Mouse (Mus musculus) forebrain, embryonic 13.5 days (tissue): Measurements from ENCODE around the gene Tomm22. TPM values are rescaled to one million over a fixed set of nuclear protein-coding genes. Genes with fewer than 3 reads are reported as not detected.

Experiments
- ATAC-seq: fragments of 200-750 bp; cut with Nextera tagmentation; 2 replicates; pipeline ENCODE4 v1.8.0; 2017
- H3K27ac ChIP-seq: fragments of 300-500 bp; sonication (generic); 2 replicates; pipeline ENCODE4 v1.5.1; 2015; ENCODE audit warnings: inconsistent platforms, mild to moderate bottlenecking, moderate library complexity
- H3K27me3 ChIP-seq: fragments of 300-500 bp; sonication (generic); 2 replicates; pipeline ENCODE4 v1.6.1; 2015; ENCODE audit warnings: mild to moderate bottlenecking, inconsistent platforms
- H3K36me3 ChIP-seq: fragments of 300-500 bp; sonication (generic); 2 replicates; pipeline ENCODE4 v1.6.1; 2015; ENCODE audit warnings: mild to moderate bottlenecking, inconsistent platforms; ENCODE audit not compliant: poor library complexity, severe bottlenecking
- H3K4me1 ChIP-seq: fragments of 300-500 bp; sonication (generic); 2 replicates; pipeline ENCODE4 v1.6.1; 2015; ENCODE audit warnings: inconsistent platforms
- H3K4me2 ChIP-seq: fragments of 300-500 bp; sonication (generic); 2 replicates; pipeline ENCODE4 v1.6.1; 2015; ENCODE audit warnings: inconsistent platforms, mild to moderate bottlenecking, moderate library complexity
- H3K4me3 ChIP-seq: fragments of 300-500 bp; sonication (generic); 2 replicates; pipeline ENCODE4 v1.5.1; 2015; ENCODE audit warnings: mild to moderate bottlenecking, inconsistent platforms
- H3K9ac ChIP-seq: fragments of 300-500 bp; sonication (generic); 2 replicates; pipeline ENCODE4 v1.6.1; 2015; ENCODE audit warnings: mild to moderate bottlenecking, inconsistent platforms
- H3K9me3 ChIP-seq: fragments of 300-500 bp; sonication (generic); replicated peaks from 2 replicates; pipeline ENCODE4 v1.6.1; 2016; ENCODE audit warnings: inconsistent platforms
- WGBS: fragments of 180-500 bp; shearing (Covaris S2); methylation state at CpG from one replicate; pipeline ENCODE4 v1.1.7; 2015; 5-methylcytosine and 5-hydroxymethylcytosine counted together
- polyA plus RNA-seq: library from polyadenylated mRNA; unstranded; fragments of >200 nt; fragmentation: Nextera tagmentation; extraction: Ambion mirVana; gene quantifications from 2 replicates; pipeline ENCODE4 v1.2.1, GENCODE M21; 2015

Gene Tomm22
- polyA plus RNA-seq, 1 experiment from 2014 or later: 288 TPM

- Histone ChIP-seq H3K9me3 (no peaks in the 10 kb centered on the region), H3K4me1 (peaks cover 71% of the 10 kb centered on the region), H3K36me3 (no peaks in the 10 kb centered on the region), H3K4me3 (peak within 1 kb of the TSS; percentile 95), H3K27ac (peak within 1 kb of the TSS; percentile 94), H3K27me3 (no peaks in the 10 kb centered on the region), H3K4me2 (peak within 1 kb of the TSS; percentile 85), H3K9ac (peak within 1 kb of the TSS; percentile 92)
- WGBS: under 1% methylated on average over 56 of the region's 72 CpGs
- peak; percentile 54 for ATAC-seq
Measured at GRCm38 (mm10) chr15:79687646-79688267, 17.1 kb downstream of the Tomm22 start, which contains the start of gene Josd1. Josd1 (minus strand) TSS chr15:79687919.

- H3K27me3 ChIP-seq: no peaks in the 10 kb centered on the region
- peak overlapping the region; percentile 85 for H3K4me2 ChIP-seq
- peak overlapping the region; percentile 92 for H3K9ac ChIP-seq
- H3K4me3 ChIP-seq: peak overlapping the region; percentile 95
- H3K36me3 ChIP-seq: no peaks in the 10 kb centered on the region
- ATAC-seq: no peak
- H3K4me1 ChIP-seq: peaks cover 71% of the 10 kb centered on the region
- WGBS: 2% methylated on average over 8 of the region's 8 CpGs
- peak overlapping the region; percentile 94 for H3K27ac ChIP-seq
- H3K9me3 ChIP-seq: no peaks in the 10 kb centered on the region
Measured at GRCm38 (mm10) chr15:79688268-79688956, 17.8 kb downstream of the Tomm22 start.

GRCm38 (mm10) chr15:79689662-79690425 is 19.2 kb downstream of the Tomm22 start:
- 13% methylated on average over 24 of the region's 24 CpGs for WGBS
- Histone ChIP-seq H3K4me1 (peaks cover 62% of the 10 kb centered on the region), H3K4me3 (peak overlapping the region; percentile 69), H3K27ac (peak overlapping the region; percentile 54), H3K36me3 (peaks cover 9% of the 10 kb centered on the region), H3K9me3 (no peaks in the 10 kb centered on the region), H3K9ac (peak overlapping the region; percentile 48; the same call in 1 of the 2 replicates), H3K4me2 (peak overlapping the region; percentile 97), H3K27me3 (no peaks in the 10 kb centered on the region)
- ATAC-seq: no peak

- Histone ChIP-seq H3K9ac (peak within 1 kb of the TSS; percentile 93), H3K4me1 (peaks cover 55% of the 10 kb centered on the region), H3K36me3 (peaks cover 13% of the 10 kb centered on the region), H3K4me2 (peak within 1 kb of the TSS; percentile 97), H3K4me3 (peak within 1 kb of the TSS; percentile 69), H3K27me3 (no peaks in the 10 kb centered on the region), H3K9me3 (no peaks in the 10 kb centered on the region), H3K27ac (peak within 1 kb of the TSS; percentile 88)
- under 1% methylated on average over 41 of the region's 45 CpGs for WGBS
- ATAC-seq: peak; percentile 98
Measured at GRCm38 (mm10) chr15:79690426-79691022, 19.9 kb downstream of the Tomm22 start, which contains the start of gene Gtpbp1. Gtpbp1 (plus strand) TSS chr15:79690845.

- WGBS: under 1% methylated on average over 26 of the region's 53 CpGs
- H3K27ac ChIP-seq: peak overlapping the region; percentile 88
- H3K9ac ChIP-seq: peak overlapping the region; percentile 93
- ATAC-seq: peak; percentile 6
- H3K4me1 ChIP-seq: peaks cover 50% of the 10 kb centered on the region
- H3K4me2 ChIP-seq: peak overlapping the region; percentile 97
- H3K4me3 ChIP-seq: peak overlapping the region; percentile 69
- no peaks in the 10 kb centered on the region for H3K9me3 ChIP-seq
- no peaks in the 10 kb centered on the region for H3K27me3 ChIP-seq
- peaks cover 17% of the 10 kb centered on the region for H3K36me3 ChIP-seq
Measured at GRCm38 (mm10) chr15:79691023-79691508, 20.4 kb downstream of the Tomm22 start.

GRCm38 (mm10) chr15:79692334-79692733 is 21.7 kb downstream of the Tomm22 start:
- Histone ChIP-seq H3K9me3 (no peaks in the 10 kb centered on the region), H3K4me2 (peak overlapping the region; percentile 97), H3K27me3 (no peaks in the 10 kb centered on the region), H3K4me1 (peaks cover 48% of the 10 kb centered on the region), H3K27ac (no peak overlapping the region), H3K36me3 (peaks cover 25% of the 10 kb centered on the region), H3K4me3 (peak overlapping the region; percentile 69), H3K9ac (peak overlapping the region; percentile 93; the same call in 1 of the 2 replicates)
- WGBS: 71% methylated on average over 5 of the region's 5 CpGs
- no peak for ATAC-seq

GRCm38 (mm10) chr15:79693740-79694139 is 23.1 kb downstream of the Tomm22 start:
- no peak overlapping the region for H3K27ac ChIP-seq
- H3K4me3 ChIP-seq: no peak overlapping the region
- 95% methylated on average over 11 of the region's 11 CpGs for WGBS
- no peak for ATAC-seq
- H3K27me3 ChIP-seq: no peaks in the 10 kb centered on the region
- no peak overlapping the region for H3K4me2 ChIP-seq
- H3K9me3 ChIP-seq: no peaks in the 10 kb centered on the region
- H3K36me3 ChIP-seq: peaks cover 25% of the 10 kb centered on the region
- no peak overlapping the region for H3K9ac ChIP-seq
- peaks cover 49% of the 10 kb centered on the region for H3K4me1 ChIP-seq

GRCm38 (mm10) chr15:79694512-79694911 is 23.9 kb downstream of the Tomm22 start:
- ATAC-seq: no peak
- Histone ChIP-seq H3K9me3 (no peaks in the 10 kb centered on the region), H3K27me3 (no peaks in the 10 kb centered on the region), H3K9ac (no peak overlapping the region), H3K4me2 (no peak overlapping the region), H3K4me1 (peaks cover 47% of the 10 kb centered on the region), H3K27ac (no peak overlapping the region), H3K36me3 (peaks cover 31% of the 10 kb centered on the region), H3K4me3 (no peak overlapping the region)
- WGBS: 93% methylated on average over 4 of the region's 4 CpGs

GRCm38 (mm10) chr15:79695516-79695915 is 24.9 kb downstream of the Tomm22 start:
- H3K27ac ChIP-seq: no peak overlapping the region
- H3K27me3 ChIP-seq: no peaks in the 10 kb centered on the region
- no peak overlapping the region for H3K9ac ChIP-seq
- no peak overlapping the region for H3K4me2 ChIP-seq
- no peak overlapping the region for H3K4me3 ChIP-seq
- H3K9me3 ChIP-seq: no peaks in the 10 kb centered on the region
- no peak for ATAC-seq
- H3K4me1 ChIP-seq: peaks cover 41% of the 10 kb centered on the region
- 73% methylated on average over 3 of the region's 3 CpGs for WGBS
- H3K36me3 ChIP-seq: peaks cover 31% of the 10 kb centered on the region

GRCm38 (mm10) chr15:79696508-79696907 is 25.8 kb downstream of the Tomm22 start:
- Histone ChIP-seq H3K9me3 (no peaks in the 10 kb centered on the region), H3K36me3 (peaks cover 31% of the 10 kb centered on the region), H3K27ac (peak overlapping the region; percentile 80), H3K4me3 (no peak overlapping the region), H3K4me2 (no peak overlapping the region), H3K4me1 (peaks cover 37% of the 10 kb centered on the region), H3K27me3 (no peaks in the 10 kb centered on the region), H3K9ac (no peak overlapping the region)
- no peak for ATAC-seq
- 95% methylated on average over 2 of the region's 2 CpGs for WGBS

- no peak overlapping the region for H3K4me2 ChIP-seq
- peaks cover 32% of the 10 kb centered on the region for H3K4me1 ChIP-seq
- H3K4me3 ChIP-seq: no peak overlapping the region
- no peak overlapping the region for H3K9ac ChIP-seq
- peak overlapping the region; percentile 80 for H3K27ac ChIP-seq
- no peaks in the 10 kb centered on the region for H3K27me3 ChIP-seq
- ATAC-seq: peak; percentile 67
- WGBS: 61% methylated on average over 6 of the region's 6 CpGs
- peaks cover 31% of the 10 kb centered on the region for H3K36me3 ChIP-seq
- no peaks in the 10 kb centered on the region for H3K9me3 ChIP-seq
Measured at GRCm38 (mm10) chr15:79697011-79697410, 26.4 kb downstream of the Tomm22 start.
